Mouse (Mus musculus): Measurements from ENCODE around the gene Spag7. TPM values are rescaled to one million over a fixed set of nuclear protein-coding genes. Genes with fewer than 3 reads are reported as not detected.

Gene Spag7
- total RNA-seq, 1 experiment, result 74.5 TPM

- Histone ChIP-seq H3K9me3 (ENCODE audit: control insufficient read depth, insufficient read depth, low read depth, low read length) (no peaks in the 10 kb centered on the region), H3K36me3 (ENCODE audit: control insufficient read depth, insufficient read depth, low read length, poor library complexity, severe bottlenecking) (peaks cover 23% of the 10 kb centered on the region), H3K4me1 (ENCODE audit: control insufficient read depth in 2 of 2, insufficient read depth in 2 of 2, low read length in 2 of 2, poor library complexity in 1 of 2) (peaks cover 0 to 14% of the 10 kb centered on the region in 2 experiments; a peak in 2 of 4 replicates), H3K4me3 (ENCODE audit: insufficient read depth in 1 of 2, low read depth in 1 of 2, low read length in 2 of 2, poor library complexity in 1 of 2, severe bottlenecking in 1 of 2) (peak overlapping the region; percentile 90 to 100), H3K27ac (ENCODE audit: insufficient read depth, low read depth, low read length, poor library complexity, severe bottlenecking) (no peak overlapping the region), H3K9ac (ENCODE audit: insufficient read depth, low read depth, low read length, poor library complexity, severe bottlenecking) (peak overlapping the region; percentile 89)
- no peak for DNase-seq (ENCODE audit: low read depth, low spot score)
- no peak for TF ChIP-seq CHD2 (IDR thresholded peaks at IDR 0.05; ENCODE audit: low read depth, low read length)
- no peak for TF ChIP-seq ZNF384 (IDR thresholded peaks at IDR 0.05; ENCODE audit: low read depth, low read length)
- TF ChIP-seq HCFC1 (IDR thresholded peaks at IDR 0.05; ENCODE audit: borderline replicate concordance, insufficient read depth, low read length), result no peak
- TF ChIP-seq MAFK (IDR thresholded peaks at IDR 0.05; ENCODE audit: insufficient read depth, low read depth, low read length), result no peak
- no peak for TF ChIP-seq ZC3H11A (IDR thresholded peaks at IDR 0.05; ENCODE audit: borderline replicate concordance, low read depth, low read length)
- in situ Hi-C loops (cut with MboI; ENCODE audit: low sequenced_read_pairs in 2 of 2, unreplicated experiment in 2 of 2), result no loop called here
Measured at GRCm38 (mm10) chr11:70701221-70701955, 32.2 kb upstream of the Spag7 start.

GRCm38 (mm10) chr11:70700613-70701012 is 31.4 kb upstream of the Spag7 start:
- H3K27ac ChIP-seq (ENCODE audit: insufficient read depth, low read depth, low read length, poor library complexity, severe bottlenecking), result peak overlapping the region; percentile 59
- no peaks in the 10 kb centered on the region for H3K9me3 ChIP-seq (ENCODE audit: control insufficient read depth, insufficient read depth, low read depth, low read length)
- in situ Hi-C loops (cut with MboI; ENCODE audit: low sequenced_read_pairs in 2 of 2, unreplicated experiment in 2 of 2), result no loop called here
- peak; percentile 47; the same call in 1 of the 2 replicates for TF ChIP-seq HCFC1 (IDR thresholded peaks at IDR 0.05; ENCODE audit: borderline replicate concordance, insufficient read depth, low read length)
- no peak for TF ChIP-seq MAFK (IDR thresholded peaks at IDR 0.05; ENCODE audit: insufficient read depth, low read depth, low read length)
- peaks cover 16% of the 10 kb centered on the region for H3K36me3 ChIP-seq (ENCODE audit: control insufficient read depth, insufficient read depth, low read length, poor library complexity, severe bottlenecking)
- H3K4me1 ChIP-seq (ENCODE audit: control insufficient read depth in 2 of 2, insufficient read depth in 2 of 2, low read length in 2 of 2, poor library complexity in 1 of 2), result peaks cover 0 to 13% of the 10 kb centered on the region in 2 experiments; a peak in 2 of 4 replicates
- DNase-seq (ENCODE audit: low read depth, low spot score), result no peak
- H3K4me3 ChIP-seq (ENCODE audit: insufficient read depth in 1 of 2, low read depth in 1 of 2, low read length in 2 of 2, poor library complexity in 1 of 2, severe bottlenecking in 1 of 2), result peak overlapping the region; percentile 90 to 100
- peak overlapping the region; percentile 89 for H3K9ac ChIP-seq (ENCODE audit: insufficient read depth, low read depth, low read length, poor library complexity, severe bottlenecking)

GRCm38 (mm10) chr11:70699722-70700556 is 30.7 kb upstream of the Spag7 start, which contains the start of the genes Inca1 and Kif1c:
Gene Inca1, minus strand, starts transcription at chr11:70700155.
Gene Kif1c, plus strand, starts transcription at chr11:70700548.
- Histone ChIP-seq H3K36me3 (ENCODE audit: control insufficient read depth, insufficient read depth, low read length, poor library complexity, severe bottlenecking) (peaks cover 10% of the 10 kb centered on the region), H3K4me3 (ENCODE audit: insufficient read depth in 1 of 2, low read depth in 1 of 2, low read length in 2 of 2, poor library complexity in 1 of 2, severe bottlenecking in 1 of 2) (peak within 1 kb of the TSS; percentile 90 to 100), H3K9me3 (ENCODE audit: control insufficient read depth, insufficient read depth, low read depth, low read length) (no peaks in the 10 kb centered on the region), H3K4me1 (ENCODE audit: control insufficient read depth in 2 of 2, insufficient read depth in 2 of 2, low read length in 2 of 2, poor library complexity in 1 of 2) (peaks cover 0 to 10% of the 10 kb centered on the region in 2 experiments; a peak in 2 of 4 replicates), H3K27ac (ENCODE audit: insufficient read depth, low read depth, low read length, poor library complexity, severe bottlenecking) (peak within 1 kb of the TSS; percentile 84), H3K9ac (ENCODE audit: insufficient read depth, low read depth, low read length, poor library complexity, severe bottlenecking) (peak within 1 kb of the TSS; percentile 89)
- in situ Hi-C loops (cut with MboI; ENCODE audit: low sequenced_read_pairs in 2 of 2, unreplicated experiment in 2 of 2), result no loop called here
- peak; percentile 80 for DNase-seq (ENCODE audit: low read depth, low spot score)
- TF ChIP-seq ZNF384 (IDR thresholded peaks at IDR 0.05; ENCODE audit: low read depth, low read length) (no peak), HCFC1 (IDR thresholded peaks at IDR 0.05; ENCODE audit: borderline replicate concordance, insufficient read depth, low read length) (0 out of 2 replicates have a peak, but pooled peaks have one; percentile 53)

- no peak overlapping the region for H3K9ac ChIP-seq (ENCODE audit: insufficient read depth, low read depth, low read length, poor library complexity, severe bottlenecking)
- no peak for DNase-seq (ENCODE audit: low read depth, low spot score)
- no peak overlapping the region for H3K4me3 ChIP-seq (ENCODE audit: insufficient read depth in 1 of 2, low read depth in 1 of 2, low read length in 2 of 2, poor library complexity in 1 of 2, severe bottlenecking in 1 of 2)
- H3K9me3 ChIP-seq (ENCODE audit: control insufficient read depth, insufficient read depth, low read depth, low read length), result no peaks in the 10 kb centered on the region
- in situ Hi-C loops (cut with MboI; ENCODE audit: low sequenced_read_pairs in 2 of 2, unreplicated experiment in 2 of 2), result no loop called here
- peaks cover 4% of the 10 kb centered on the region; the same call in 1 of the 2 replicates for H3K36me3 ChIP-seq (ENCODE audit: control insufficient read depth, insufficient read depth, low read length, poor library complexity, severe bottlenecking)
- peaks cover 0 to 8% of the 10 kb centered on the region in 2 experiments; a peak in 2 of 4 replicates for H3K4me1 ChIP-seq (ENCODE audit: control insufficient read depth in 2 of 2, insufficient read depth in 2 of 2, low read length in 2 of 2, poor library complexity in 1 of 2)
- H3K27ac ChIP-seq (ENCODE audit: insufficient read depth, low read depth, low read length, poor library complexity, severe bottlenecking), result no peak overlapping the region
- TF ChIP-seq MAFK (IDR thresholded peaks at IDR 0.05; ENCODE audit: insufficient read depth, low read depth, low read length) (no peak), CHD2 (IDR thresholded peaks at IDR 0.05; ENCODE audit: low read depth, low read length) (no peak), HCFC1 (IDR thresholded peaks at IDR 0.05; ENCODE audit: borderline replicate concordance, insufficient read depth, low read length) (no peak), ZNF384 (IDR thresholded peaks at IDR 0.05; ENCODE audit: low read depth, low read length) (no peak), ZC3H11A (IDR thresholded peaks at IDR 0.05; ENCODE audit: borderline replicate concordance, low read depth, low read length) (no peak)
Measured at GRCm38 (mm10) chr11:70699051-70699450, 29.8 kb upstream of the Spag7 start.
